Mouse (Mus musculus): Measurements from ENCODE around the gene Gltp. TPM values are rescaled to one million over a fixed set of nuclear protein-coding genes. Genes with fewer than 3 reads are reported as not detected.

The Gltp gene
- total RNA-seq, 1 experiment = 17.2 TPM

DNA sequence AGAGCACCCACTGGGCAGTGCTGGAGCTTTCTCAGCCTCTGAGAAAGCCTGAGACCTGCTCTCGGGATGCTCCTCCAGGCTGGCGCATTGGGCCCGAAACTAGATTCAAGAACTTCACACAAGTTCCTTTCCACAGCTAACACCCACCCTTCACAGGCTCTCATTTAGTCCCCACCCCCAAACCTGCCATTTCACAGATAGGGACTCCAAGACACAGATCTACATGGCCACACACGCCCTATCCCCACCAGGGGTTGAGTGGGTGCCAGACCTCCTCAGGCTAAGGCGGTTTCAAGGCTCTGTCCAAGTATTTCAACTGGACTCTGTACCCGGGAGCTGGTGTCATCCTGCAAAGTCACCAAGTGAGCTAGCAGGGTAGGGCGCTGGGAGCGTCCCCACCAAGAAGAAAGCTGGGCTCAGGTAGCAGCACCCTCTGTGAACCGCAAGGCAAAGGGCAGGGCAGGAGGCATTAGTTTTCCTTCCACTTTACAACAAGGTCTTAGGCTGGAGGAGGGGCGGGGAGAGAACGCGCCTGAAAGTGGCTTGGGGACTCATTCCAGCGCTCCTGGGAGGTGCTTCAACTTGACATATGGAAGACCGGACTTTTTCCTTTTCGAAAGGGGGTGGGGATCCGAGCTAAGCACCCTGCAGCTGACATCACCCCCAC lies 951 bp downstream of the Gltp start:
- no peaks in the 10 kb centered on the region for H3K9me3 ChIP-seq (ENCODE audit: control insufficient read depth, insufficient read depth, low read depth, low read length)
- no peak for DNase-seq (ENCODE audit: low read depth, low spot score)
- in situ Hi-C loops (cut with MboI; ENCODE audit: low sequenced_read_pairs in 2 of 2, unreplicated experiment in 2 of 2) = no loop called here
- peaks cover 0 to 17% of the 10 kb centered on the region in 2 experiments; a peak in 1 of 4 replicates for H3K4me1 ChIP-seq (ENCODE audit: control insufficient read depth in 2 of 2, insufficient read depth in 2 of 2, low read length in 2 of 2, poor library complexity in 1 of 2)
- TF ChIP-seq CHD2 (IDR thresholded peaks at IDR 0.05; ENCODE audit: low read depth, low read length) (no peak), ZC3H11A (IDR thresholded peaks at IDR 0.05; ENCODE audit: borderline replicate concordance, low read depth, low read length) (no peak), MAFK (IDR thresholded peaks at IDR 0.05; ENCODE audit: insufficient read depth, low read depth, low read length) (no peak), ZNF384 (IDR thresholded peaks at IDR 0.05; ENCODE audit: low read depth, low read length) (no peak), HCFC1 (IDR thresholded peaks at IDR 0.05; ENCODE audit: borderline replicate concordance, insufficient read depth, low read length) (no peak)
- H3K9ac ChIP-seq (ENCODE audit: insufficient read depth, low read depth, low read length, poor library complexity, severe bottlenecking) = peak overlapping the region; percentile 81; the same call in 1 of the 2 replicates
- H3K4me3 ChIP-seq (ENCODE audit: insufficient read depth in 1 of 2, low read depth in 1 of 2, low read length in 2 of 2, poor library complexity in 1 of 2, severe bottlenecking in 1 of 2) = peak overlapping the region; percentile 87 to 88
- no peaks in the 10 kb centered on the region for H3K36me3 ChIP-seq (ENCODE audit: control insufficient read depth, insufficient read depth, low read length, poor library complexity, severe bottlenecking)
- H3K27ac ChIP-seq (ENCODE audit: insufficient read depth, low read depth, low read length, poor library complexity, severe bottlenecking) = no peak overlapping the region

DNA sequence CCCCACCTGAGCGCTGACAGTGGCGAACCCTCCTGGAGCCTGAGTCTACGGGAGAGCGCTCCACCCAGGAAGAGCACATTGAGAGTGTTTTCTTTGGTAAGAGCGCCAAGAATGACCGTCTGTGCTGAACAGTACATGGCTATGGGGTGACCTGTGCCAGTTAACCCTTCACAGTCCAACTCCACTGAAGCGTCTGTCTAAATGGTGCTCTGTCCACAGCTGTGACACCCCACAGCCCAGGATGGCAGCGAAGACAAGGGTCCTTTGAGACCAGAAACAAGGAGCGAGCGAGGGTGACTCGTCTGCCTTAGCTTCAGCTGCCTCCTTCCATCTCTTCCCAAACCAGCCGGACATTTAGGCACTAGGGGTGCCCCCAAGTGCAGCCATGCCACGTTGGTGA lies 2.1 kb downstream of the Gltp start:
- no peaks in the 10 kb centered on the region for H3K36me3 ChIP-seq (ENCODE audit: control insufficient read depth, insufficient read depth, low read length, poor library complexity, severe bottlenecking)
- no peaks in the 10 kb centered on the region for H3K9me3 ChIP-seq (ENCODE audit: control insufficient read depth, insufficient read depth, low read depth, low read length)
- no peak for DNase-seq (ENCODE audit: low read depth, low spot score)
- TF ChIP-seq ZC3H11A (IDR thresholded peaks at IDR 0.05; ENCODE audit: borderline replicate concordance, low read depth, low read length) (no peak), CHD2 (IDR thresholded peaks at IDR 0.05; ENCODE audit: low read depth, low read length) (no peak)
- peaks cover 0 to 17% of the 10 kb centered on the region in 2 experiments; a peak in 1 of 4 replicates for H3K4me1 ChIP-seq (ENCODE audit: control insufficient read depth in 2 of 2, insufficient read depth in 2 of 2, low read length in 2 of 2, poor library complexity in 1 of 2)
- H3K9ac ChIP-seq (ENCODE audit: insufficient read depth, low read depth, low read length, poor library complexity, severe bottlenecking) = no peak overlapping the region
- H3K27ac ChIP-seq (ENCODE audit: insufficient read depth, low read depth, low read length, poor library complexity, severe bottlenecking) = no peak overlapping the region
- in situ Hi-C loops (cut with MboI; ENCODE audit: low sequenced_read_pairs in 2 of 2, unreplicated experiment in 2 of 2) = no loop called here
- H3K4me3 ChIP-seq (ENCODE audit: insufficient read depth in 1 of 2, low read depth in 1 of 2, low read length in 2 of 2, poor library complexity in 1 of 2, severe bottlenecking in 1 of 2) = no peak overlapping the region

DNA sequence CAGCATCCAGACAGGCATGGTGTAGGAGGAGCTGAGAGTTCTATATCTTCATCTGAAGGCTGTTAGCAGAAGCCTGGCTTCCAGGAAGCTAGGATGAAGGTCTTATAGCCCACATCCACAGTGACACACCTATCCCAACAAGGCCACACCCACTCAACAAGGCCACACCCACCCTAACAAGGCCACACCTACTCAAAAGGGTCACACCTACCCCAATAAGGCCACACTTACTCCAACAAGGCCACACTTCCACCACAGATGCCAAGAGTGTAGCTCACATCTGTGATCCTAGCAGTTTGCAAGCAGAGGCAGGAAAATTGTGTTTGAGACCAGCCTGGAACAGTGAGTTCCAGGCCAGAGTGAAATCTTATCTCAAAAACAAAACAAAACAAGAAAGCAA lies 2.9 kb downstream of the Gltp start:
- peaks cover 0 to 17% of the 10 kb centered on the region in 2 experiments; a peak in 1 of 4 replicates for H3K4me1 ChIP-seq (ENCODE audit: control insufficient read depth in 2 of 2, insufficient read depth in 2 of 2, low read length in 2 of 2, poor library complexity in 1 of 2)
- no peak for TF ChIP-seq CHD2 (IDR thresholded peaks at IDR 0.05; ENCODE audit: low read depth, low read length)
- no peak for TF ChIP-seq ZNF384 (IDR thresholded peaks at IDR 0.05; ENCODE audit: low read depth, low read length)
- TF ChIP-seq ZC3H11A (IDR thresholded peaks at IDR 0.05; ENCODE audit: borderline replicate concordance, low read depth, low read length) = no peak
- no peak for TF ChIP-seq HCFC1 (IDR thresholded peaks at IDR 0.05; ENCODE audit: borderline replicate concordance, insufficient read depth, low read length)
- no peak for TF ChIP-seq MAFK (IDR thresholded peaks at IDR 0.05; ENCODE audit: insufficient read depth, low read depth, low read length)
- no peak overlapping the region for H3K27ac ChIP-seq (ENCODE audit: insufficient read depth, low read depth, low read length, poor library complexity, severe bottlenecking)
- no peak overlapping the region for H3K9ac ChIP-seq (ENCODE audit: insufficient read depth, low read depth, low read length, poor library complexity, severe bottlenecking)
- no peaks in the 10 kb centered on the region for H3K9me3 ChIP-seq (ENCODE audit: control insufficient read depth, insufficient read depth, low read depth, low read length)
- H3K4me3 ChIP-seq (ENCODE audit: insufficient read depth in 1 of 2, low read depth in 1 of 2, low read length in 2 of 2, poor library complexity in 1 of 2, severe bottlenecking in 1 of 2) = no peak overlapping the region
- H3K36me3 ChIP-seq (ENCODE audit: control insufficient read depth, insufficient read depth, low read length, poor library complexity, severe bottlenecking) = no peaks in the 10 kb centered on the region
- no peak for DNase-seq (ENCODE audit: low read depth, low spot score)
- in situ Hi-C loops (cut with MboI; ENCODE audit: low sequenced_read_pairs in 2 of 2, unreplicated experiment in 2 of 2) = no loop called here

DNA sequence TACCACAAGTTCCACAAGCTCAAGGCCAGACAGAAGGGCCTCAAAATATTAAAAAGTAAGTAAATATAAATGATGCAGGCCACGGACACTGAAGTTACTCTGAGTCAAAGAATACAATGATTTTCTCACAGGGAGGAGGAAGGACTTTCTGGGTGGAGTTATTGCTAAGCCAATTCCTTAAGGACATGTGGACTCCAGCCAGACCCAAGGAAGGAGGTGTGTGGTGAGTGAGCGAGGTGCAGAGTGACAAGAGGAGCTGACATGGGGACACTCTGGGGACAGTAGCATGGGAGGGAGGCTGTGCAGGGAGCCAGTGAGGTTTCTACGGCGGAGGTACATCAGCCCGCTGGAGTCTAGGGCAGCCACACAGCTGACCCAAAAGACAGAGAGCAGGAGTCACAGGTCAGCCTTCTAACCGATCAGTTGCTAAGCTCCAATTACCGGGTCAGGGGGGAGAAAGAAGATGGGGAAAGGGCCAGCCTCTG lies 4.0 kb downstream of the Gltp start:
- in situ Hi-C loops (cut with MboI; ENCODE audit: low sequenced_read_pairs in 2 of 2, unreplicated experiment in 2 of 2) = no loop called here
- Histone ChIP-seq H3K4me3 (ENCODE audit: insufficient read depth in 1 of 2, low read depth in 1 of 2, low read length in 2 of 2, poor library complexity in 1 of 2, severe bottlenecking in 1 of 2) (no peak overlapping the region), H3K4me1 (ENCODE audit: control insufficient read depth in 2 of 2, insufficient read depth in 2 of 2, low read length in 2 of 2, poor library complexity in 1 of 2) (peaks cover 0 to 12% of the 10 kb centered on the region in 2 experiments; a peak in 1 of 4 replicates), H3K9ac (ENCODE audit: insufficient read depth, low read depth, low read length, poor library complexity, severe bottlenecking) (no peak overlapping the region), H3K9me3 (ENCODE audit: control insufficient read depth, insufficient read depth, low read depth, low read length) (no peaks in the 10 kb centered on the region), H3K36me3 (ENCODE audit: control insufficient read depth, insufficient read depth, low read length, poor library complexity, severe bottlenecking) (no peaks in the 10 kb centered on the region), H3K27ac (ENCODE audit: insufficient read depth, low read depth, low read length, poor library complexity, severe bottlenecking) (no peak overlapping the region)
- no peak for DNase-seq (ENCODE audit: low read depth, low spot score)
- TF ChIP-seq ZNF384 (IDR thresholded peaks at IDR 0.05; ENCODE audit: low read depth, low read length) = no peak
- TF ChIP-seq HCFC1 (IDR thresholded peaks at IDR 0.05; ENCODE audit: borderline replicate concordance, insufficient read depth, low read length) = no peak
- no peak for TF ChIP-seq CHD2 (IDR thresholded peaks at IDR 0.05; ENCODE audit: low read depth, low read length)
- TF ChIP-seq MAFK (IDR thresholded peaks at IDR 0.05; ENCODE audit: insufficient read depth, low read depth, low read length) = no peak
- TF ChIP-seq ZC3H11A (IDR thresholded peaks at IDR 0.05; ENCODE audit: borderline replicate concordance, low read depth, low read length) = no peak
